Mouse (Mus musculus) intestine, embryonic 14.5 days (tissue): Measurements from ENCODE around the gene Smagp. TPM values are rescaled to one million over a fixed set of nuclear protein-coding genes. Genes with fewer than 3 reads are reported as not detected.
A peak's percentile ranks its signal among the peaks of the same experiment; 100 is the strongest.

Experiments used
- ATAC-seq: fragments of 200-750 bp; cut with Nextera tagmentation; replicated peaks from 2 replicates; pipeline ENCODE4 v1.8.0; 2017; ENCODE audit warnings: low read depth, moderate number of reproducible peaks, moderate TSS enrichment, moderate library complexity; ENCODE audit not compliant: low FRiP score, low TSS enrichment
- DNase-seq: peaks from one replicate; pipeline ENCODE4 v3.0.0-alpha.2; 2018; ENCODE audit warnings: low spot score
- H3K27ac ChIP-seq: fragments of 300-500 bp; sonication (generic); 2 replicates; pipeline ENCODE4 v1.5.1; 2014; ENCODE audit warnings: low read depth, mild to moderate bottlenecking, control low read depth
- H3K27me3 ChIP-seq: fragments of 300-500 bp; sonication (generic); replicated peaks from 2 replicates; pipeline ENCODE4 v1.6.1; 2014; ENCODE audit warnings: low read length, control low read depth; ENCODE audit not compliant: control insufficient read depth, insufficient read depth
- H3K36me3 ChIP-seq: fragments of 300-500 bp; sonication (generic); 2 replicates; pipeline ENCODE4 v1.6.1; 2014; ENCODE audit warnings: low read length, control low read depth; ENCODE audit not compliant: control insufficient read depth, insufficient read depth
- H3K4me1 ChIP-seq: fragments of 300-500 bp; sonication (generic); replicated peaks from 2 replicates; pipeline ENCODE4 v1.6.1; 2014; ENCODE audit warnings: low read length, control low read depth, mixed read lengths; ENCODE audit not compliant: control insufficient read depth, insufficient read depth
- H3K4me2 ChIP-seq: fragments of 300-500 bp; sonication (generic); 2 replicates; pipeline ENCODE4 v1.6.1; 2014; ENCODE audit warnings: low read length
- H3K4me3 ChIP-seq: fragments of 300-500 bp; sonication (generic); 2 replicates; pipeline ENCODE4 v1.5.1; 2014; ENCODE audit warnings: low read depth, low read length, control low read depth, mixed read lengths
- H3K9ac ChIP-seq: fragments of 300-500 bp; sonication (generic); 2 replicates; pipeline ENCODE4 v1.6.1; 2014; ENCODE audit warnings: mild to moderate bottlenecking, low read length
- H3K9me3 ChIP-seq: fragments of 300-500 bp; sonication (generic); 2 replicates; pipeline ENCODE4 v1.6.1; 2016; ENCODE audit warnings: low read length, control low read depth; ENCODE audit not compliant: control insufficient read depth
- WGBS: fragments of 180-500 bp; shearing (Covaris S2); extraction: QIAGEN DNeasy Blood & Tissue Kit; methylation state at CpG from one replicate; pipeline ENCODE4 v1.1.7; 2014; 5-methylcytosine and 5-hydroxymethylcytosine counted together
- polyA plus RNA-seq: library from polyadenylated mRNA; unstranded; fragments of >200 nt; fragmentation: Nextera tagmentation; extraction: Ambion mirVana; gene quantifications from 2 replicates; pipeline ENCODE4 v1.2.1, GENCODE M21; 2014

Gene Smagp
- polyA plus RNA-seq: 31.1 and 36.2 TPM in 2 replicates

DNA sequence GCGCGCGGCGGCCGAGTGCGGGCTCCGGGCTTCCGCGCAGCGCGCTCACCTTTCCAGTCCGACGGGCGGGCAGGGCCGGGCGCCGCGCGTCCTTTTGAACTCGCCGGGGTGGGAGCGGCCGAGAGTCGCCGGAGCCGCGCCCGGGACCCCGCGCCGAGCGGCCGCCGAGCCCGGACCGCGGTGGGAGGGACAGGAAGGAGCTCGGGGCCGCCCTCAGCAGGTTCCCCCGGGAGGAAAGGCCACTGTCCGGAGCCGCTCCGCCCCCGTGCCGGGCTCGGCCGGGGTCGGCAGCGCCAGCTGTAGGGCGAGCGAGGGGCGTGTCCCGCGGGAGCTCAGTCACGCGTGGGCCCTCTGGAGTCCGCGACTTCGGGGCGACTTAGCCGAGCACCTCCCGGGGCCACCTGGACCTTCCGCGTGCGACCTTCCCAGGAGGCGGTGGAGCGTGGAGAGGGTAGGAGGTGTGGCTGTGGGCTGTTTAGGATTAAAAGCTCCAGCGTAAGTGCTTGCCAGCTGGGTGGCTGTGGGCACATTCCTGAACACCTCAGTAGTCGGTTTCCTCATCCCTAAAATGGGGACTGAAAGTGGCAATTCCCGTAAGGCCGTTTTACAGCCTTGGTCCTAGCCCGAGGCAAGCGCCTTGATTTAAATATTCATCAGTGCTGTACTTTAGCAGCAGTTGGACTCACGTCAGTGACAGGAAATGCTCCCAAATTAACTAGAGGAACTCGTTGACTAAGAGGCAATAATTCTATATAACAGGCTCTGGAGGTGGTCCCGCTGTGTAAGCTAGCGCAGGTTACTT lies at the start of gene Smagp:
TSS of gene Smagp (minus strand) at position 241 of the 802 bp plus-strand sequence.
- peak within 1 kb of the TSS; percentile 34 for H3K9ac ChIP-seq
- peak within 1 kb of the TSS; percentile 25; the same call in 1 of the 2 replicates for H3K27ac ChIP-seq
- peaks cover 14% of the 10 kb centered on the region for H3K4me1 ChIP-seq
- peak within 1 kb of the TSS; percentile 65 for H3K4me2 ChIP-seq
- no peaks in the 10 kb centered on the region for H3K36me3 ChIP-seq
- peak; percentile 54; the same call in 1 of the 2 replicates for ATAC-seq
- peak within 1 kb of the TSS; percentile 42 for H3K4me3 ChIP-seq
- H3K9me3 ChIP-seq: no peaks in the 10 kb centered on the region
- peaks cover 42% of the 10 kb centered on the region for H3K27me3 ChIP-seq
- under 1% methylated on average over 73 of the region's 77 CpGs for WGBS
- peak; percentile 77 for DNase-seq

DNA sequence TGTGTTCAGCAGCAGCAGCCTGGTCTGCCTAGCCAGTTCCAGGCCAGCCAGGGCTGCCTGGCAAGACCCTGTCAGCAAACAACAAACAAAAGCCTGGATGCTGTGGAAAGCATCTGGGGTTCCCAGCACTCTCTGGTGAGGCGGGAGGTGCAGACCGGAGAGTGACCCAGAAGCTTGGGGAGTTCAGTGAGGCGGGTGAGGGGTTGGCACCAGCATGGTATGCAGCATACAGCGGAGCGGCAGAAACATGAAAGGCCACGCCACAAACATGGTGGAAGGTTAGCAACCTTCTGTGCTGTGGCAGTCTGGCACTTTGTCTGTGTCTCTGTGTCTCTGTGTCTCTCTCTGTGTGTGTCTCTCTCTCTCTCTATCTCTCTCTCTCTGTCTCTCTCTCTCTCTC lies 49.7 kb upstream of the Smagp start:
- Histone ChIP-seq H3K9me3 (peaks cover 10% of the 10 kb centered on the region), H3K4me2 (no peak overlapping the region), H3K9ac (no peak overlapping the region), H3K27ac (no peak overlapping the region), H3K36me3 (no peaks in the 10 kb centered on the region), H3K4me3 (no peak overlapping the region), H3K27me3 (no peaks in the 10 kb centered on the region), H3K4me1 (peaks cover 8% of the 10 kb centered on the region)
- 87% methylated on average over 6 of the region's 6 CpGs for WGBS
- ATAC-seq: no peak
- DNase-seq: no peak

DNA sequence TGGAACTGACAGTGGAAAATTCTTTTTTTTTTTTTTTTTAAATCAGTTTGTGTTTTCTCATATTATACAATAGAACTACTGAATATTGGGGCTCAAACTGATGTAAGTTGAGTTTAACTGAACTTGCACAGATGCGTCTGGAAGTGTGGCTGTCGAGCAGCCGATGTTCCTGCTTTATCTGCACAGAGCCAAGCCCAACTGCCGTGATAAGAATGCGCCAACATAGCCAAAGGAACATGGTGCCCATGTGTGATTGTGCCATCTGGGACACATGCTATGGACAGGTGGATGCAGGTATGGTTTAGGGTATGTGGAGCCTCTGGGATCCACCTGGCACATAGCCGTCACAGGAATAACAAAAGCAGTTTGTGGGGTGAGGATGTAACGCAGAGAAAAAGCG lies 49.1 kb upstream of the Smagp start:
- H3K27ac ChIP-seq: no peak overlapping the region
- WGBS: 84% methylated on average over 8 of the region's 8 CpGs
- ATAC-seq: no peak

DNA sequence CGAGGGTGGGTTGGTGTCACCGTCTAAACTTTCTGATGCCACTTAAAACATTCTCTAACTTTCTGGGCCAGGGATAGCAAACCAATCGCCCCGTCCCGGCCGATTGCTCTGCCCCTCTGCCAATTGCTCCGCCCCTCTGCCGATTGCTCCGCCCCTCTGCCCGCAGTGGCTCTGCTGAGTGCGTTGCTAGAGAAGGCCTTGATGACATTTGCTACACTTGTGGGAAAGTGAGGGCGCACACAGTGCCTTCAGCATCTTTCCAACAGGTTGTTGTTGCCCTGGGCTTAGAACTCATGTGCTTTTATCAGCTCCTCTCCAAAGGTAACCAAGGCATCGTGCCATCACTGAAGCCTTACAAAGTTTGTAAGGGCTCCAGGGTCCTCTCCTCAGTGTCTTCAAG lies 48.5 kb upstream of the Smagp start:
- 26% methylated on average over 13 of the region's 13 CpGs for WGBS
- no peak overlapping the region for H3K9ac ChIP-seq
- no peak overlapping the region for H3K4me3 ChIP-seq
- H3K4me2 ChIP-seq: no peak overlapping the region
- DNase-seq: no peak
- ATAC-seq: no peak
- no peaks in the 10 kb centered on the region for H3K27me3 ChIP-seq
- H3K4me1 ChIP-seq: peaks cover 8% of the 10 kb centered on the region
- no peak overlapping the region for H3K27ac ChIP-seq
- peaks cover 3% of the 10 kb centered on the region for H3K9me3 ChIP-seq
- no peaks in the 10 kb centered on the region for H3K36me3 ChIP-seq

More for the DNA sequence above, 49.1 kb upstream of the Smagp start:
- H3K9ac ChIP-seq: no peak overlapping the region
- H3K27me3 ChIP-seq: no peaks in the 10 kb centered on the region
- no peak overlapping the region for H3K4me3 ChIP-seq
- H3K4me2 ChIP-seq: no peak overlapping the region
- H3K4me1 ChIP-seq: peaks cover 8% of the 10 kb centered on the region
- peaks cover 9% of the 10 kb centered on the region for H3K9me3 ChIP-seq
- DNase-seq: no peak
- H3K36me3 ChIP-seq: no peaks in the 10 kb centered on the region

DNA sequence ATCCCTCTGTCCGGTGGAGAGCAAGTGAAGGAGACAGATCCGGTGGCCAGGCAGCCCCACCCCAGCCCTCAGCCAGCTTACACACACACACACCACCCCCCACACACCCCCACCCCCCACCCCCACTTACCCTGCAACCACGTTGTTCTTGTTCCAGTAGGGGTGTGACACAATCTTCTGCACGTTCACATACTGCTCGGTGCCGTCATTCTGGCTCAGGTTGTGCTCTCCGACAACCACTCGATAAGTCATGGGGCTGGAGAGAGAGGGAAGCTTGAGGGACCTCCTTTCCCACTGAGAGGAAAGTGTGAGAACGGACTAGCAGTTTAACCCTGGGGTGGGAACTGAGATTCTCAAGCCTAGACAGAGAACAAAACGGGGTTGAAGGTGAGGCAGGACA lies 47.7 kb upstream of the Smagp start:
- Histone ChIP-seq H3K4me1 (peaks cover 8% of the 10 kb centered on the region), H3K4me3 (no peak overlapping the region), H3K27ac (no peak overlapping the region), H3K4me2 (no peak overlapping the region), H3K9me3 (no peaks in the 10 kb centered on the region), H3K36me3 (no peaks in the 10 kb centered on the region), H3K9ac (no peak overlapping the region), H3K27me3 (no peaks in the 10 kb centered on the region)
- ATAC-seq (no peak), DNase-seq (no peak)
- WGBS: 56% methylated on average over 10 of the region's 10 CpGs

DNA sequence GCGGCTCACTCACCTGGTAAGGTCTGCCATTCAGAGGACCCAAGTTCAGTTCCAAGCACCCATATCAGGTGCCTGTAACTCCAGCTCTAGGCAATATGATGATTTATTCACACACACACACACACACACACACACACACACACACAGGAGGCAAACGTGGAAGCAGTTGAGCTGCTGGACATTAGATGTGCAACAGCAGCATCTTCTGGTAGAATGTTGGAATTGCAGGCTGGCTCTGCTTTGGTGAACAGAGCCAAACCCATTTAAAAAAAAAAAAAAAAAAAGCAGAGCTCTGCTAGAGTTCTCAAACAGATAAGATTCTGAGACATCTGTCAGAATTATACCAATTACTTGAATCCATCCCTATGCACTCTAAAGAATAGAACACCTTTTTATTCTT lies 46.3 kb upstream of the Smagp start:
- ATAC-seq (no peak), DNase-seq (peak; percentile 88)
- H3K9me3 ChIP-seq: no peaks in the 10 kb centered on the region
- no peak overlapping the region for H3K4me2 ChIP-seq
- H3K36me3 ChIP-seq: no peaks in the 10 kb centered on the region
- H3K27me3 ChIP-seq: no peaks in the 10 kb centered on the region
- H3K4me3 ChIP-seq: no peak overlapping the region
- peaks cover 8% of the 10 kb centered on the region for H3K4me1 ChIP-seq
- no peak overlapping the region for H3K9ac ChIP-seq
- H3K27ac ChIP-seq: no peak overlapping the region
- 50% methylated on average over 2 of the region's 2 CpGs for WGBS

DNA sequence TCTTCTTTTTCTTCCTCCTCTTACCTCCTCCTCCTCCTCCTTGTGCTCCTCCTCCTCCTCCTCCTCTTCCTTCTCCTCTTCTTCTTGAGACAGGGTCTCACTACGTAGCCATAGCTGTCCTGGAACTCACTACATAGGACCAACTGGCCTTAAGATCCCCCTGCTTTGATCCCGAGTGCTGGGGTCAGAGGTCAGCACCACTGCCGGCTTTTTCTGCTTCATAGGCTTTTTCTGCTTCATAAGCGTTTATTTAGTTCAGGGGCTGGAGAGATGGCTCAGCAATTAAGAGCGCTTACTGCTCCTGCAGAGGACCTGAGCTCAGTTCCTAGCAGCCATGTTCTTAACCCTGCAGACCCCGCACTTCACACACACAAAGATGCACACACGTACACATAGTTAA lies 45.0 kb upstream of the Smagp start:
- DNase-seq (no peak), ATAC-seq (no peak)
- H3K4me1 ChIP-seq: no peaks in the 10 kb centered on the region
- no peak overlapping the region for H3K4me3 ChIP-seq
- 43% methylated on average over 7 of the region's 7 CpGs for WGBS
- no peaks in the 10 kb centered on the region for H3K27me3 ChIP-seq
- no peak overlapping the region for H3K9ac ChIP-seq
- H3K4me2 ChIP-seq: no peak overlapping the region
- H3K27ac ChIP-seq: no peak overlapping the region
- H3K36me3 ChIP-seq: no peaks in the 10 kb centered on the region
- H3K9me3 ChIP-seq: no peaks in the 10 kb centered on the region

DNA sequence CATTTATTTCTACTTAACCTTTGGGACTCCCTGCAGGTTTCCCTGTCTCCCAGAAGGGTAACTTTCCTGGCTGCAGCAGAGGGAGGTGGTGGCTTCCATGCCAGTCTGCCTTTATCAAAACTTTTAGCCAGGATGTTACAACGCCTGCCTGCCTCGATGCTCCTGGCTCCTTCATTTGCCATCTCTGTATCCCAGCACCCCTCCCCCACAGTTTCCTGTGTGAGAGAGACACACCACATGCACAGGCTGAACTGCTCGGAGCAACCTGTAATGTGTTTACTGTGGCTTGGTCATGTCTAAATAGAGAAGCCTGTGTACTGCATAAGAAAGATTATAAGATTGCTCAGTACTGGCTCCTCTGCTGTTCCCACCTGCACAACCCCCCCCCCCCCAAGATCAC lies 43.6 kb upstream of the Smagp start:
- no peak for ATAC-seq
- Histone ChIP-seq H3K27me3 (no peaks in the 10 kb centered on the region), H3K4me1 (no peaks in the 10 kb centered on the region), H3K36me3 (no peaks in the 10 kb centered on the region), H3K9ac (no peak overlapping the region), H3K9me3 (no peaks in the 10 kb centered on the region), H3K27ac (no peak overlapping the region), H3K4me3 (no peak overlapping the region), H3K4me2 (no peak overlapping the region)
- DNase-seq: no peak
- WGBS: 33% methylated on average over 3 of the region's 3 CpGs

DNA sequence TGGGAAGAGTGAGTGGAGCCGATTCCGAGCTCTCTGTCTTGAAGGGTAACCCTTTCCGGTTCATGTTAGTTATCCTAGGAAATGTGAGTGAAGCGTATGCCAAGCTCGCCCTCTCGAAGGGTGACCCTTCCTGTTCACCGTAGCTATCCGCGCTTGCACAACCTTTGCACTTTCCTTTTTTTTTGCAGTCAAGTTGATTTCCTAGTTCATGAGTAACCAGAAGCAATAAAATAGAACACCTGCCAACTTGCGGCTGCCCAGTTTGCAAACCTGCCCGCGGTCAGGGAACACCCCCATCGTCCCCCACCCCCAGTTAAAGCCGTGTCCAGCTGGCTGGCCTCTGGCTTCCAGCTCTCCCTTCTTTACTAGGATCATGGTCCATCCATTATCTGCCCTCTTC lies 42.3 kb upstream of the Smagp start:
- Histone ChIP-seq H3K4me1 (peaks cover 1% of the 10 kb centered on the region; the same call in 1 of the 2 replicates), H3K36me3 (no peaks in the 10 kb centered on the region), H3K9ac (no peak overlapping the region), H3K27me3 (no peaks in the 10 kb centered on the region), H3K27ac (0 out of 2 replicates have a peak overlapping the region, but pooled peaks have one; percentile 69), H3K4me3 (no peak overlapping the region), H3K9me3 (no peaks in the 10 kb centered on the region), H3K4me2 (no peak overlapping the region)
- WGBS: 68% methylated on average over 14 of the region's 14 CpGs
- no peak; the same call in 1 of the 2 replicates for ATAC-seq
- DNase-seq: no peak
